Mouse (Mus musculus) adrenal gland, adult 2 months (tissue): Measurements from ENCODE around the gene Fosb. TPM values are rescaled to one million over a fixed set of nuclear protein-coding genes. Genes with fewer than 3 reads are reported as not detected.
"Not testable (repeated sequence)": the region's sequence is repeated elsewhere in the genome, so short reads cannot be mapped to it uniquely, and the experiment has no call there.

Experiments
- DNase-seq: peaks from one replicate; pipeline ENCODE4 v3.0.0; 2021
- polyA plus RNA-seq: library from polyadenylated mRNA; depleted of rRNA; stranded (reverse); fragments of >200 nt; gene quantifications from 2 replicates; pipeline ENCODE4 v1.2.3, GENCODE M21; 2012
- total RNA-seq, 2 experiments: library from RNA; stranded (reverse); gene quantifications; 2 replicates each; pipeline ENCODE4 v1.2.3; 2021

The Fosb gene
- total and polyA plus RNA-seq, 3 experiments: 2.6 to 34.5 (median 5.8) TPM

- DNase-seq: peak; percentile 86
Observed at GRCm38 (mm10) chr7:19282385-19282784, 27.5 kb downstream of the Fosb start, which contains the start of gene Rtn2. Gene Rtn2, plus strand, starts transcription at chr7:19282624.

DNA sequence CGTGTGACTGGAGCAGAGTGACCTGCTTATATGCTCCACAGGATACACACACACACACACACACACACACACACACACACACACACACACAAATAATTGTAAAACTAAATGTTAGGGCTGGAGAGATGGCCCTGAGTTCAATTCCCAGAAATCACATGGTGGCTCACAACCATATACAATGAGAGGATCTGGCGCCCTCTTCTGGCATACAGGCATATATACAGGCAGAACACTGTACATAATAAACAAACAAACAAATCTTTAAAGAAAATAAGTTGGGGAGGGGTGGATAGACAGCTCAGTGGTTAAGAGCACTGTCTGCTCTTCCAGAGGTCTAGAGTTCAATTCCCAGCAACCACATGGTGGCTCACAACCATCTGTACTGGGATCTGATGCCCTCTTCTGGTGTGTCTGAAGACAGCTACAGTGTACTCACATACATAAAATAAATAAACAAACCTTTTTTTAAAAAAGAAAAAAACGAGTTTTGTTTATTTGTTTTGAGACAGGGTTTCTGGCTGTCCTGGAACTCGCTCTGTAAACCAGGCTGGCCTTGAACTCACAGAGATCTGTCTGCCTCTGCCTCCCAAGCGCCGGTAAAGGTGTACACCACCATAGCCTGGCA lies 28.1 kb downstream of the Fosb start:
- not testable (repeated sequence) for DNase-seq

DNA sequence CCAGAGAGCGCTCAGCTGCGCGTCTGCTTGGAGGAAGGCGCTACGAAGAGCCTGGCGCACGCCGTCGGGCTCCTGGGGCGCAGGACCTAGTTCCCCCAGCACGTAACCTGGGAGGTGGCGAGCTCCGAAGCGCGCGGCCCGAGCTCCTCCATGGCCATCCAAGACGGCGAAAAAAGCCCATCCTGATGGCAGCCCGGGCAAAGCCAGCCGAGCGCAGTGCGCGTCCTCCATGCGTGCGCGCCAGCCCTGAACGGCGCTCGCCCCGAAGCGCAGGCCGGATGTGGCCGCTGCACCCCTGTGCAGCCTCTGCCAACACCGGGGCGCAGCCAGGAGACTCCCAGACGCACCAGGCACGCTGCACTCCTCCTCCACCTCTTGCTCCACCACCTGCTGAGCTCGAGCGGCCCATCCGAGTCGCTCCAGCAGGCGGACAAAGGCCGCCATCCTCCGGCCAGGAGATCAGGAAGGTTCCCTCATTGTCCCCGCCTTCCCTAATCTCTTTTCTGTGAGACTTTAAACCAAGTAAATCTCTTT lies 30.2 kb downstream of the Fosb start, which contains the start of gene Ppm1n:
Gene Ppm1n (minus strand): TSS at position 484 of the 534 bp plus-strand sequence.
- no peak for DNase-seq

- no peak for DNase-seq
Observed at GRCm38 (mm10) chr7:19279052-19279451, 30.8 kb downstream of the Fosb start.

DNA sequence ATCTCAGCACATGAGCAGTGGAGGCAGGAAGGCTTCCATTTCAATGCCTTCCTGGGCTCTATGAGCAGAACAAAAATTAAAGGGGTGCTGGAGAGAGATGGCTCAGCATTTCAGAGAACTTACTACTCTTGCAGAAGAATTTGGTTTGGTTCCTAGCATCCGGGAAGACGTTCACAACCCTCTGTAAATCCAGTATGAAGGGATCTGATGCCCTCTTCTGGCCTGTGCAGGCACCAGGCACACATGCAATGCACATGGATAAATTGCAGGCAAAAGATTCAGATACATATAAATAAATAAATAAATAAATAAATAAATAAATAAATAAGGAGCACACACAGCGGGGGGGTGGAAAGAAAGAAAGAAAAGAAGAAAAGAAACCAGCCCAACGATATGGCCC lies 33.6 kb downstream of the Fosb start:
- DNase-seq: no peak

- peak; percentile 85 for DNase-seq
Observed at GRCm38 (mm10) chr7:19272173-19272764, 37.6 kb downstream of the Fosb start.

DNA sequence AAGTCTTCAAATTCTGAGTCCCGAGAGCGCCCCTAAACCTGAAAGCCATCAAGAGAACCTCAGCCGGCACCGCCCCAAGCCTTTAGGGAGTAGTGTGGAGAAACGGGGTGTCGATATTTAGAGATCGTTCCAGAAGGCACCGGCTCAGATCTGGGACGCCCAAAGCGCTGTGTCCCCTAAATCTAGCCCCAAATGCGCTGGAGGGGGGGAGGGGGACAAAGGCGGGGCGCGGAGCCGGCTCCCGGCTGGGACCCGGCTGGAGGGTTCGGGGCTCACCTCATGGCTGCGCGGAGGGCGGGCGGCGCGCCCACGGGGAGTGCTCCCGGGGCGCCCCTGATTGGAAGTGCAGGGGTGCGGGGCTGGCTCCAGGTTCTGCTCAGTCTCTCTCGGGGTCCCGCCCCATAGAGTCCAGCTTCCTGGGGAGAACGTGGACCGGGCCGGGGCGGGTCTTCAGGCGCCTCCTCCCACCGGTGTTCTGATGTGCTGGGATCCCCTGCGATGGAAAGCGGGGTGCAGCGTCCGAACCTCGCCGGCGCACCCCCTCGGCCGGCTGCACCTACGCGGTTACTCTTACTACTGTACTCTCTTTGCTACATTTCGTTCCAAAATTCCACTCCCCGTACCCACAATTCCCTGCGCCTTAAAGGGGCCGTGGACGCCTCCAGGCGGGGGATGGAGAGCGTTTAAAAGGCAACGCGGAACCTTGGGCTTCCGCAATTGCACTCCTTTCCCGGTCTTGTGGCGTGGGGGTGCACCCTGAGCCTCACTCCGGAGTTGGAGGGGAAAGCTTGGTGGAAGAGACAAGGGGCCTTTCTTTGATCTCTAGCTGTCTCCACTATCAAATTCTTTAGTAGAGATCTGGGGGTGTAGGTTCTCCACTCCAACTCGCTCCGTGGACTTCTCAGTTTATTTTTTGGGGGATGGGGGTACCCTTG lies 38.3 kb downstream of the Fosb start, which contains the start of gene Vasp:
Gene Vasp (minus strand): TSS at position 580 of the 935 bp plus-strand sequence.
- DNase-seq: peak; percentile 92

GRCm38 (mm10) chr7:19270509-19271237 lies 39.2 kb downstream of the Fosb start:
- DNase-seq: peak; percentile 35

DNA sequence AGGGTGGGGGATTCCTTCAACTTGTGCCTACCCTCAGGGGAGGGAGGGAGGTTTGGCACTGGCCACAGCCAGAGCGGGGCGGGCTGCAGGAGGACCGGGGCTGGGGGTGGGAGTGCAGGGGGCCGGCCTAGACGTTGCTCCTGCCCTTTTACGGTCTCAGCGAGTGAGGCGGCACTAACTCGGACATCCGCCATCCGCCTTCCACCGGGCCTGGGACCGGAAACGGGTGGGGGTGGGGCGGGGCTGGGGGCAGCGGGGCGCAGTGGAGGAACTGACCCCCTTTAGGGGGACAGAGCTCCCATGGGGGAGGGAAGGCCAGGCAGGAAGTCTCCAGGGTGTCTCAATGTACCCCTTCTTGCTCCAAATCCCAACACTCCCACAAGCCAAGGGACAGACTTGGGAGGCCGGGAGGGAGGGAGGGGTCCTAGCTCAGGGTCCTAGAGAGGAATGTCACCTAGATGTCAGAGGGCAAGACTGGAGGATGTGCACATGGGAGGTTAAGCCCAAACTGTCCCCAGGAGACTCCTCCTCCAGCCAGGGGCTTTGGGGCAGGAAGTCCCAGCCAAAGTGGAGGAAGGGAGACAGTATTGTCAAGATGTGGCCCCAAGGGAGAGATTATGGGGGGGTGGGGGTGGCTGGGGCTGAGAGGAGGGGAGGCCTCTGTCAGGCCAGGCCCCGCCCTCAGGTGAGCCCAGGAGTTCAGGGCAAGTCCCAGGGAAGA lies 40.0 kb downstream of the Fosb start:
- peak; percentile 77 for DNase-seq

DNA sequence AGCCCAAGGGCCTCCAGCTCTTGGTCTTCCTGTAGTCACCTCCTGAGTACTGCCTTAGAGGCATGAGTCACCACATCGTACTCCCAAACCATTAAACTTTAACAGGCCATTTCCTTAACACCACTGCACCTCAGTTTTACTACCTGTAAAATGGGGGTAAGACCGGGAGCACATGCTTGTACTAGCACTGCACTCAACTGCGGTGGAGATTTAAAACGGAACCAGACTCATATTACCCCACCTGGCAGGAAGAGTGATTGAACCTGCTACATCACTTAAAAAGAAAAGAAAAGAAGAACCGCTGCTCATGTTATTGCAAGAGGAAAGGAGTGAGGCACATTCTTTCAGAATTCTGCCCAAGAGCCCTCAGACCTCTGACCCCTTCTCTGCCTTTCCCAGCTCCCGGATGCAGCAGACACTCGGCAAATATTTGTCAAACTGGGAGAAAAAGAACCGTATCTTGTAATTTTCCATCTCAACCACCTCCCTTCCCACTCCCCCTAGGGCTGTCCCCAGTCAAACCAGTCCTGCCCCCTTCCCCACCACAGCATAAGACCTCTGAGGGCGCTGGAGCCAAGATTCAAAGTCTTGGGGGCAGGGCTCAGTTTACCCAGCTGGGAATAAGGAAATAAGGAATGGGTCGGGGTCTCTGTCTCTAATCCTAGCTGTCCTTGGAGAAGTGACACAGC lies 40.7 kb downstream of the Fosb start:
- no peak for DNase-seq

DNA sequence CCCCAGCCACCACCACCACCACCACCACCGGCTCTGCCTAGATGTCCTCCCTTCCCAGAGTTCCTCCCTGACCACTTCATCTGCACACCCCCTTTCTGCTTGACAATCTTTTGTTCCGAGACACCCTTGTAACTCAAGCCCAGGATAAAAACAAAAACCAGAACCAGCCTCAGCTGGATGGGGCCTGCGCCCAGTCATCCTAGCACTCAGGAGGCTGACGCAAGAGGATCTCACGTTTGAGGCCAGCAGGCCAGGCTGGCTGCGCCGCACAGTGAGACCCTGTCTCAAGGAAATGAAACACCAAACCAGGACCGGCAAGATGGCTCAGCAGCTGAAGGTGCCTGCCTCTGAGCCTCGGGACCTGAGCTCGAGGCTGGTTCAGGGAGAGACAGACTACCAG lies 42.8 kb downstream of the Fosb start:
- DNase-seq: no peak

GRCm38 (mm10) chr7:19265928-19266822 lies 43.7 kb downstream of the Fosb start:
- peak; percentile 37 for DNase-seq

DNA sequence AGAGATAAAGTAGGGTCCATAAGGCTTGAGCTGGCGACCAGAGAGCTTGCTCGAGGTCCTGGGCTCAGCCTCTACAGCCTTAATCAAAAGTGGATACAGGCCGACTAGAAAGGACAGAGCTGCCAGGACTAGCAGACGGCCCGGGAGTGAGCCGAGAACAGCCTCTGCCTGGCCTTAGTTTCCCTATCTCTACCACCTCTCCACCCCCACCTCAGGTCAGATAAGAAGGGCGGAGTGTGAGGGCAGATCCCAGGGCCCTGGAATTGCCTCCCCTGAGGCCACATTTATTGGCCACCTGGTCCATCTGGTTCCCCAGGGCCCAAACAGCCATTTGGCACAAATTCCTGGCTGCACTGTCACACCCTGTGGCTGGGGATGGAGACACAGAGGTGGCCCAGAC lies 44.7 kb downstream of the Fosb start:
- peak; percentile 23 for DNase-seq

DNA sequence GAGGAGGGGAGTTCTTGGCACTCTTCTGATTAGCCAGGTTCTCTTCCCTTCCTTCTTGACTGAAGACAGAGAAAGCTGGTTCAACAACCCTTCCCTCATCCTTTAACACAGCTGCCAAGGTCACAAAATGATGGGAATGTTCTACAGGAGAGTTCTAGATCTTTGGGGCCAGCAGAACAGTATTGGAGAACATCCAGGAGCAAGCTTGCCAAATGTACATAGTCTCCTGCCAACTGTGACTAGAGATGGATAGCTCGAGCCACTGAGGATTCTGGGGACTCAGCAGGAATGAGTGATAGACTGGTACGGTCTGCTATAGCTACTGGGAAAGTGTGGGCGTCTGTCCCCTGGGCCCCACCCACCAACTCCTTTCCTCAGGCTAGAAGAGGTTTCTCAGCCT lies 51.5 kb downstream of the Fosb start:
- peak; percentile 30 for DNase-seq

GRCm38 (mm10) chr7:19257390-19258022 lies 52.3 kb downstream of the Fosb start:
- DNase-seq: peak; percentile 76

- DNase-seq: no peak
Observed at GRCm38 (mm10) chr7:19256567-19256966, 53.3 kb downstream of the Fosb start.

GRCm38 (mm10) chr7:19255395-19255794 lies 54.5 kb downstream of the Fosb start:
- no peak for DNase-seq

DNA sequence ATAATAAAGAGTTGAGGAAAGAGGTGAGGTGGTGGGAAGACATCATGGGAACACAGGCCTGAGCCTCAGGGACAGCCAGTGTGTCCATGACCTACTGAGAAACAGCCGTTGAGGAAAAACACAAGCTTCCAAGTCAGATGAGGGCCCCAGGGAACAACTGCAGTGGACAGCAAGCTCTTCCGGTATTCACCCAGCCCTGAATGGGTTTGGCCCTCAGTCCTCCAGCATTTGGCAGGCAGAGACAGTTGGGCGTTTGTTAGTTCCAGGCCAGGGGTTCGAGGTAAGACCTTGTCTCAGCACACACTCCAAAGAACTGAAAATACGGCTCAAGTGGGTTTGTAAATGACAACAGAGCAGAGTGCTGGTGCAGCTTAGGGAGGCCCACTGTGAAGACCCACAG lies 56.4 kb downstream of the Fosb start:
- no peak for DNase-seq
